Mouse (Mus musculus) right cerebral cortex, adult 2 months (tissue): ENCODE results near the gene AC124502.3.

Experiments used
- DNase-seq, 2 experiments: peaks; one replicate each; pipeline ENCODE4 v3.0.0; 2021 to 2022; ENCODE audit warnings: low spot score in 2 of 2

The AC124502.3 gene

DNA sequence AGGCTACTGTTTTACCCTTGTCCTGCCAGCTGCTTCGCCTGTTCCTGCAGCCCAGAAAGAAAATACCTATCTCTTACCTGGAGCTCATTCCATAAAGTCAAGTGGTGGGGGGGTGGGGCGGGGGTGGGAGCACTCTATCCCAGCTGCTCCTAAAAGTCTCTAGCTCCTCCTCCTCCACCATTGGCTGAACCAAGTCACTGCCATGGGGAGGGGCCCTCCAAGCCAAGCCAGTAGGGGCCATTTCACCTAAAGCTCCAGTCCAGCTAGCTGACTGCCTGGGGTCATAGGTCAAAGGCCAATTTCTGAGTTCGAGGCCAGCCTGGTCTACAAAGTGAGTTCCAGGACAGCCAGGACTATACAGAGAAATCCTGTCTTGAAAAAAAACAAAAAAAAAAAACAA, 6.0 kb upstream of the AC124502.3 start:
- DNase-seq: no peak

DNA sequence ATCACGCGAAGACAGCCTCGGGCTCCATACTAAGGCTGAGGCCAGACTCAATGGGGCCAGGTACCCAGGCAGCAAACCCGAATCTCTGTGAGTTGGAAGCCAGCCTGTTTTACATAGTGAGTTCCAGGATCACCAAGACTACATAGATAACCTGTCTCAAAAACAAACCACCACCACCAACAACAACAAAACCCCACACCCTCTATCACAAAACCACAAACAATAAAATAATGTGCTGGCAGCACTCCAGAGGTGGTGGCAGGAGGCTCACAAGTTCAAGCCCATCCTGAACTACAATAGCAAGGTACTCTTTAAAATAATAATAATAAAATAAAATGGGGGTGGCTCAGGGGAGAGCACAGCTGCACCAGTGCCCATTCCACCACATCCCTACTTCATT, 2.1 kb upstream of the AC124502.3 start:
- no peak for DNase-seq

DNA sequence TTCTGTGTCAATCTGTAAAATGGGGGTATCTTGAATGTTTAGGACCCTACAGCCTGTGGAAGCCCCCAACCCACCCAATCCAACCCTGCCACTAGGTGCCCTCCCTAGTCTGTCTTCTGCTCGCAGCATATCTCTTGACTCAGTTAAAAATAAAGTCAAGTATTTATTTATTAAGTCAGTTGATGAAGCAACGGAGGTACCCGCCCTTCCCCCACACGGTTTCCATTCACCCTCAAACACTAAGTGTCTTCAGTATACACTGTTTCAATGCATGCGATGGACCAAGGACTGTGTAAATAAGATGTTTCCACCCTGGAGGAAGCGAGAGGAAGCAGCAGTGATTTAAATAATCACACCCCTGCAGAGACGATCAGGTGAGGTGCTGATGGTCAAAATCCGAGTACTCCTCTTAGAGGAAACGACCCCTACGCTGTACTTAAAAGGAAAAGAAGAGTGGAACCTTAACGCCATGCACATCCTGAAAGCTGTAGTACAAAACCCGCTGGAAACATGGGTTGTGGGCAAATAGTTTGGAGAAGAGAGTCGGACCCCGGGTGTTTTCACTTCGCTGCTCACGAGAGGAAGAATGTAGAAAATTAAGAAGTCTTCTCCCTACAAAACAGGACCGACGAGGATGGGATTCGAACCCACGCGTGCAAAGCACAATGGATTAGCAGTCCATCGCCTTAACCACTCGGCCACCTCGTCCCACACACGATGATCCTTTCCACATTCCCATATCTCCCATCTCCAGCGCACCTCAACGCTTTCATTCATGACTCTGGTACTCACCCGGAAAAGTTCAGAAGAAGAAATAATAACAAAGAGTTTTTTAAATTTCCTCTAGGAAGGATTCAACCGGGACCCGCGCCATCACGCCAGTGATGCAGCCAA, 766 bp upstream of the AC124502.3 start:
- DNase-seq: peak; percentile 91 to 94

DNA sequence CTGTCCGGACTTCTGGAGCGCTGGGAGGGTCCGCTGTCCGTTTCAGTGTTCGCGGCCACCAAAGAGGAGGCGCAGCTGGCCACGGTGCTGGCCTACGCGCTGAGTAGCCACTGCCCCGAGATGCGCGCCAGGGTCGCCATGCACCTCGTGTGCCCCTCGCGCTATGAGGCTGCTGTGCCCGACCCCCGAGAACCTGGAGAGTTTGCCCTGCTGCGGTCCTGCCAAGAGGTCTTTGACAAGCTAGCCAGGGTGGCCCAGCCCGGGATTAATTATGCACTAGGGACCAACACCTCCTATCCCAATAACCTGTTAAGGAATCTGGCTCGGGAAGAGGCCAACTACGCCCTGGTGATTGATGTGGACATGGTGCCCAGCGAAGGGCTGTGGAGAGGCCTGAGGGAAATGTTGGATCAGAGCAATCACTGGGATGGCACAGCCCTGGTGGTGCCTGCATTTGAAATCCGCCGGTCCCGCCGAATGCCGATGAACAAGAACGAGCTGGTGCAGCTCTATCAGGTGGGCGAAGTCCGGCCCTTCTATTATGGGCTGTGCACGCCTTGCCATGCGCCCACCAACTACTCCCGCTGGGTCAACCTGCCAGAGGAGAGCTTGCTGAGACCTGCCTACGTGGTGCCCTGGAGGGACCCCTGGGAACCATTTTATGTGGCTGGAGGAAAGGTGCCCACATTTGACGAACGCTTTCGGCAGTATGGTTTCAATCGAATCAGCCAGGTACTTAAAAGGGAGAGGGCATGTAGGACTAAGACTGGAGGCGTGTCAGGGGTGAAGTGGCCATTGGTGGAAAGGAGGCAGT, 817 bp downstream of the AC124502.3 start:
- no peak for DNase-seq

- DNase-seq: peak; percentile 96
These were observed 2.3 kb downstream of the AC124502.3 start, which contains the start of gene Brms1 for GRCm38 (mm10) chr19:5040862-5041523. TSS of gene Brms1 (plus strand) at chr19:5041354.

- no peak for DNase-seq
These were observed 2.9 kb downstream of the AC124502.3 start for GRCm38 (mm10) chr19:5041588-5041987.

GRCm38 (mm10) chr19:5045531-5045930, 6.8 kb downstream of the AC124502.3 start:
- DNase-seq: no peak

GRCm38 (mm10) chr19:5048138-5049056, 9.7 kb downstream of the AC124502.3 start:
- DNase-seq: peak; percentile 75 to 81

GRCm38 (mm10) chr19:5049325-5049724, 10.6 kb downstream of the AC124502.3 start:
- DNase-seq: no peak

DNA sequence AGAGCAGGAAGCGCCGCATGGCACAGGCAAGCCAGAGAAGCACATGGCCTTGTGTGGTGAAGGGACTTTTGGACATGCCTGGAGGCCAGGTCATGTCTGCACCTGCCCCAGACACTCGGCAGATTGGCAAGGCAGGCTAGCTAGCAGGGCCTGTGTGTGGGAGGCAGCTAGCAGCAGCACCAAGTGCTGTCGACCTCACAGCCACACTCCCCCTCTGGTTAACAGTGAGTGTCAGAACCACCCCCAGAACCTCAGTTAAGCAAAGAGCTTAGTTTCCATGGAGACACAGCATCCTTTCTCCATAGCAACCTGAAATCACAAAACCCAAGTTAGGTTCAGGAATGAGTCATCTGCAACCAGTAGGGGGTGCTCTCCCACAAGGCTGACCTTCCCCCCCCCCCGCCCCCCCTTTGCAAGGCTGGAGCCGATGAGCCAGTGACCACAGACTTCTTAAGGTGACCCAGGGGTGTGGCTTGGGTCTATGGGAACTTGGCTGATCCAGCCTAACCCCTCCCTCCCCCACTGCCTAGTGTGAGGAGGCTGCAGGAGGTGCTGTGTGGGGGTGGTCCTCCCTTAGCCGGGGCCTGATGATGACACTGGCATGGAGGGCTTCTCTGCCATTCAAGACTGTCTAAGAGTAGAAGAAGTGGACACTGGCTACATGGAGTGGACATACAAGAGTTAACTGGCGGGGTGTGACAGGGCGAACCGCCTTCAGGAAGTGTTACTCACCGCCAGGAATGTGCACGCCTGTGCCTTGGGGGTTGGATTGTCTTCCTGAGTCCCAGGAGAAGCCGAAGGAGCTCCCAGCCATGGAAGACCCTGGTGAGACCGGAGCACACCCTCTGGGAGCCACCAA, 11.6 kb downstream of the AC124502.3 start, which contains the start of gene Rin1:
Gene Rin1 (plus strand): TSS at position 435 of the 859 bp plus-strand sequence.
- DNase-seq: peak; percentile 77 to 81

GRCm38 (mm10) chr19:5051031-5051430, 12.3 kb downstream of the AC124502.3 start:
- no peak for DNase-seq

- DNase-seq: no peak
These were observed 12.8 kb downstream of the AC124502.3 start for GRCm38 (mm10) chr19:5051515-5051914.

GRCm38 (mm10) chr19:5052166-5052822, 13.6 kb downstream of the AC124502.3 start:
- peak in 1 of 2 experiments; percentile 71 for DNase-seq

DNA sequence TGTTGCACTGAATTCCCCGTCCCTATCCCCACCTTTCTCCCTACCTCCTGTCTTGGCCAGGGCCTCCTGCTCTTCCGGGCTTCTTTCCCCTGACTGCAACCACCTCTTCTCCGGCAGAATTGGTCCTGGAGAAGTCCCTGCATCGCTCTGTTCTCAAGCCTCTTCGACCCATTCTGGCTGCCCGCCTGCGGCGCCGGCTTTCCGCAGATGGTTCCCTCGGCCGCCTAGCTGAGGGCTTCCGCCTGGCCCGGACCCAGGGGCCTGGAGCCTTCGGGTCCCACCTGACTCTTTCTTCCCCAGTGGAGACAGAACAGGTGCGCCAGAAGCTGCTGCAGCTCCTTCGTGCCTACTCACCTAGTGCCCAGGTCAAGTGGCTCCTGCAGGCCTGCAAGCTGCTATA, 14.2 kb downstream of the AC124502.3 start:
- no peak for DNase-seq

DNA sequence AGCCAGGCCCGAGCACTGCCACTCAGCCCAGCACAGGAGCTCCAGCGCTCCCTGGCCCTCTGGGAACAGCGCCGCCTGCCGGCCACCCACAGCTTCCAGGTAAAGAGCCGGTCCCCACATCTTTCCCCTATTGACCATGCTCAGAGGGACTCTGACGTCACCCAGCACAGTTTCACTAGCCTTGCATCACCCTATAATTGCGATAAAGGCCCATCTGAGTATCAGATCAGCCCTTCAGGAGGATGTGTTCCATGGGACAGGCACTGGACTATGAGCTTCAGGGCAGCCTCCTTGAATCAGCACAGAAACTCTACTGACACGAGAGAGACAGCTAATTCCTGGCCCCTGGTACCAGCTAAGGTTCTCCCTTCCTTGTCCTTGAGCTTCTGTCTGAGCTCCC, 15.2 kb downstream of the AC124502.3 start:
- no peak for DNase-seq

GRCm38 (mm10) chr19:5056251-5056650, 17.6 kb downstream of the AC124502.3 start:
- DNase-seq: no peak

DNA sequence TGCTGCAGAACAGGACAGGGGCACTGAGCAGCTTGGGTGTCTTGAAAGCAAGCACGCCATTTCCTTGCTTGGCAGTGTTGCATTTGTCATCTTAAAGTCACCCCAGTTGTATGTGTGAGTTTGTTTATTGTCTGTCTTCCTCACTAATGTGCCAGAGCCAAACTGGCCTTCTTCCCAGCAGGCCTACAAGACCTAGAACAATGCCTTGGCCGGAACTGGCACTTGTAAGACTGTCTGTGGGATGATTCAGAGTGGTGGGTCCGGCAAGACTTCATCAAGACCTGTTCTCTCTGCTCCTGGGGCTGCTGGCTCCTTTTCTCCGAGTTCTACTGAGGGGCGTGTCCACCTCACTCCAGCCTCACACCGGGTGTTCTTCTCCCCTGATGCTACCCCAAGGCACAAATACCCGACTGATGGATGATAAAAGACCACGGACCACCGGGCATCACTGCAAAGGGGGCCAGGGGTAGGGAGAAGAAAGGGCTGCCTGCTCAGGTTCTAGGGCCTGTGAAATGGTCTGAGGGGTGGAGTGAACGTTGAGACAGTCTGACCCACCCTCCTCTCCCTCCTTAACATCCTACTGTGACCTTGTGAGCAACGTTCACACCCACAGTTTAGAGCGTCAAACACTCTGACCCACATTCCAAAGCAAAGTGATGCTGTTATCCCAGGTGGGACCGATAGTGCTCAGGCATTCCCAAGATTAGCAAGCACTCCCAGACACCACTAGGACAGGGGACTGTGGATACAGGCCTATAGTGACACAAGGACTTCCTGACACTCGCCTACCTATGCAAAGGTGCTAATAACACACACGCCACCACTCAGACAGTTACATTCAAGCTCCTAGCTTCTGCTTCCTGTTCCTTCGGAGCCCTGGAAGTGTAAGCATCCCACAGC, 19.4 kb downstream of the AC124502.3 start:
- DNase-seq: no peak
